Mouse (Mus musculus) right cerebral cortex, postnatal 36 days (tissue): ENCODE measurements around the gene Otulinl.
A peak's percentile ranks its signal among the peaks of the same experiment; 100 is the strongest.
"Not testable (repeated sequence)": the region's sequence is repeated elsewhere in the genome, so short reads cannot be mapped to it uniquely, and the experiment has no call there.

Experiments used
- DNase-seq, 2 experiments: peaks; one replicate each; pipeline ENCODE4 v3.0.0; 2022; ENCODE audit warnings: low spot score in 2 of 2, mixed read lengths in 1 of 2

The Otulinl gene

GRCm38 (mm10) chr15:27681419-27682187 lies at the start of gene Otulinl:
TSS of gene Otulinl (minus strand) at chr15:27681579.
- DNase-seq, result peak; percentile 94

DNA sequence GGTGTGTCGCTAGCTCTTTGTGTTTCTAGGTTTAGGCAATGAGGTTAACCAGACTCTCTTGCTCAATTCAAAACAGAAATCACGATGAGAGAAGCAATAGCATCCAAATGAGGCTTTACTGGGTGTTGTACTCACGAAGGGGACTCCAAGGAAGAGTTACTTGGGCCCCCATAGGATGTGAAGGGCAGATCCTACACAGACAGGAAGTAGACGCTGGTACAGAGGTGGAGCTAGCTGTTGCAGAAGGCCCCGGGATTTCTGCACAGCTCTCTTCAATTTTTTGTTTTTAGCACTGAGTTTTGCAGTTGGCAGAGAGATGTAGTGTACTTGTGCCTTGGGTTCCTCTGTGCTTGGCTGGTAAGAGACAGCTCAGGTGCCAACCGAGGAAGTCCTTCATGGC lies 44.8 kb upstream of the Otulinl start:
- DNase-seq, result no peak

DNA sequence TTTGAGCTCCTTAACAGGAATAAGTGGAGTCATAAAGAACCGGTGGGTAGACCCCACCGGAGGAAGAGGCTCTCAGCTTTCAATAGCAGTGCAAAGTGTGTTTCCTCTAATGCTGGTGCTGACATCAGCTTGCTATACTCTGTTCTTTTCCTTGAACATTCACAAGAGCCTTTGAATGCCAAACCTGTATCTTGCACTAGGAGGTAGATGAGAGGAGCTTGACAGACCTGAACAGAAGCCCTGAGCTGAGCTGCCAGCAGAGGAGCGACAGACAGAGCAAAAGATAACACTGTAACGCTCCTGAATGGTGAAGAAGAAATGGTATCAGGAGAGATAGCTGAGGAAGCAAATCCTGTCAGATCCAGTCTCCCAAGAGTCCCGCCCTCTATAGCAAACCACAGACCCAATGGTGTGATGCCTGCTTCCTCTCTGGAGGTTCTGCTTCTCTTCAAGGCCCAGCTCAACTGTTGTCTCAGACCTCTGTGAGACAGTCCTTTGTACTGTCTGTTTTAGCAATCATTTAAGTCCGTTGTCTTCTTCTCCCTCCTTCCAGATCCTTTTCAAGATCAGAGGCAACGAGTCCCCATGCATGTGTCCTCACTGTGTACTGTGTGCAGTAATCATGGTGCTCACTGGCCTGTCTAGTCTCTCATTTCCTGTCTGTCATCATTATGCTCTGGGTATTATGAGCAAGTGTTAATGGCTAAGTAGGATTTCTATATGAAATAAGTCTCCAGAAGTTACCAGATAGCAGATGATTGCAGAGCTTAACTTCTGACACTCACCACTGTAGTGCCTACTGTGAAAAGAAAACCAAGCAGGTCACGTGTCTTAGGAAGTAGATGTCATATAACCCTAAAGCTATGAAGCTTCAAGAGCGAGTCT lies 43.7 kb upstream of the Otulinl start:
- no peak for DNase-seq

DNA sequence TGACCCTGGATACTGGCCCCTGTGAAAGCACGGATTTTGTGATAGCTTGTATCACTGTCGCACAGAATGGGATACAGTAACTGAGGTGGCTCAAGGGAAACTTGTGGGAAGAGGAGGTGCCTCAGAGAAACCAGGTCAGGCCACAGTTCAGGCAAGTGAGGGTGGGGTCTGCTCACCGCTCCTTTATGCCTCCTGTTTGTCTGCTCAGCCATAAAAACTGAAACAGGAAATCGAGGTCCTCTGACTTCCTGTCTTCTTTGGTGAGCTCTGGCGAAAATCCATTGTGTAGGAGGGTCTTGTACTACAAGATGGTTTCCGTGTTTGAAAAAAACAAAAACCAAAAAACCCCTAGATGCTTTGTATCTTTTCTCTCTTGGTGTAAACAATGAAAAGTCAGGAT lies 42.9 kb upstream of the Otulinl start:
- DNase-seq, result no peak

DNA sequence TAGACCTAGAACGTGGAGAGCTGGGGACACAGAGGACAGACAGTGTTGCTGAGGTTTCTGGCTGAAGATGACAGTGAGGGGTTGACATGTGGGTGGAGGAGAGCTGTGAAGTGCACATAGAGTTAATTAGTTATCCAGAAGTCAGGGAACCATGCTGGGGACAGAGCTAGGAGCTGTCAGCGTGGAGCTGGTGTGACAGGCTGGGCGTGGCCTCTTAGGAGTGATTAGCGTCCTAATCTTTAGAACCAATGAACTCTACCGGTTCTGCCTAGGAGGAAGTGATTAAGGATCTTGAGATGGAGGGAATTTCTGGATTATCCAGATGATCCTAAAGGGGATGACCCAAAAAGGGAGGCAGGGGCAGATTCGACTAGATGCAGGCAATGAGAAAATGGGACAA lies 42.4 kb upstream of the Otulinl start:
- no peak for DNase-seq

- DNase-seq, result not testable (repeated sequence)
These were observed 38.9 kb upstream of the Otulinl start for GRCm38 (mm10) chr15:27720297-27720696.

DNA sequence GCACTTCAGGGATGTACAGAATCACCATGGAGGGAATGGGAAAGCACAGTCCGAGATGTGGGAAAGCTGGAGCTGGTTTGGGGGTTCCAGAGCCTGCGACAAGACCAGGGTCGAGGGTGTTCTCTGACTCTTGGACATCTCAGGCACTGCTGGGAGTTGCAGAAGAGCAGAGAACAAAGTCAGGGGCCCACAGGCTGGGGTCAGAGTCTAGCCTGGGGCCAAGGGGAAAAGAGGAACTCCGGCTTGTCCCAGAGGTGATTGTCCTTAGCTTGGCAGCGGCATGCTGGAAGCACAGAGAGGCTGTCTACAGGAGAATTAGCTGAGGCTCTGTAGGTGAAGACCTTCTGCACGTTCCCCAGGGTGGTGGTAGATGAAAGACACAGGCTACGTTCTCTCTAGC lies 37.3 kb upstream of the Otulinl start:
- no peak for DNase-seq

- DNase-seq, result no peak
These were observed 34.0 kb upstream of the Otulinl start for GRCm38 (mm10) chr15:27715331-27715730.

GRCm38 (mm10) chr15:27710698-27711097 lies 29.3 kb upstream of the Otulinl start:
- DNase-seq, result no peak

GRCm38 (mm10) chr15:27708968-27709612 lies 27.7 kb upstream of the Otulinl start:
- DNase-seq, result no peak

GRCm38 (mm10) chr15:27708499-27708898 lies 27.1 kb upstream of the Otulinl start:
- DNase-seq, result no peak

DNA sequence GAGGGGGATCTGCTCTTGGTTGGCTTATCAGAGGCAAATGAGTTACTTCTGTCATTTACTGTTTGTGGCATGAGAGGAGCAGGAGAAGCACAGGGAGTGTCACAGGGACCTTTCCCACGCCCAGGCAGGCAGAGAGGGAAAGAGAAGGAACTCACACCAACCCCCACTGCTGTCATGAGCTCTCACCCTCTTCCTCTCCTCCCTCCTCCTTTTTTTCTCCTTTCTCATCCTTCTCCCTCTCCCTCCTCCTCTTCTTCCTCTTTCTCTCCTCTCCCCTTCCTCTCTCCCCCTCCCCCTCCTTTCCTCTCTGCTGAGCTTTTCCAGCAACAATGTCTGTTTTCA lies 21.6 kb upstream of the Otulinl start:
- no peak for DNase-seq

- peak; percentile 41 to 52 for DNase-seq
These were observed 20.9 kb upstream of the Otulinl start for GRCm38 (mm10) chr15:27702031-27702971.

- no peak for DNase-seq
These were observed 16.3 kb upstream of the Otulinl start for GRCm38 (mm10) chr15:27697632-27698031.

- DNase-seq, result no peak
These were observed 11.9 kb upstream of the Otulinl start for GRCm38 (mm10) chr15:27693235-27693634.

DNA sequence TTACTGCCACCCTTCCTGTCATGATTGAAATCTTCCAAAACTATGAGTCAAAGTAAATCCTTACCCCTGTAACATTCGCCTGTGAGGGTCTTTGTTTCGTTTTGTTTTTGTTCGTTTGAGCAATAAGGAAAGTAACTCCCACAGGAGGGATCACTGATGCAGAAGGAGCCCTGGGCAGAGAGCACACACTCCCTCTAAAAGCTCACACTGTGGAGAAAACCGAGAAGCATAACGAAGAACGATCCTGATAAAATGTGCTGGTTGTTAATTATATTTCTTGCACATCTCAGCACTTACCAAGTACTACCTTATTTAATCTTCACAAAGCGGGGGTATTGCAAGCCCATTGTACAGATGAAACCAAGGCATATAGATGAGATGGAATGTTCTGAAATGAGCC lies 10.8 kb upstream of the Otulinl start:
- DNase-seq, result no peak

DNA sequence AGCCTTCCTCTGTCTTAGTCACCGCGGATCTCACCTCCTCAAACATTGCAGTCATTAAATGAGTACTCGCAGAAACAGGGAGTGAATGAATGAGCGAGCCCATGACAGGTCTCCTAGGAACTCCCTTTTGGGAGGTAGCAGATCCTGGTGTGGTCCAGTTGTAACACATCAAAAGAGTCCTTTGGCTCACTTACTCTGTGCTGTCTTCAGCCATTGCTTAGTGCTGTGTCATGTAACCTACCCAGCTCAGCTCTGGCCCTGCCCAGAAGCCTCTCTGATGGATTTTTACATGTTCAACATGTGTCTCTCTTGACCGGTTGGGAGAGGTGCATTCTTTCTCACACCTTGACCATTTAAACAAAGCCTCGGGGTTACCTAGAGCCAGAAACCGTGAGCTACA lies 9.8 kb upstream of the Otulinl start:
- DNase-seq, result no peak

GRCm38 (mm10) chr15:27688041-27688651 lies 6.8 kb upstream of the Otulinl start:
- DNase-seq, result no peak

DNA sequence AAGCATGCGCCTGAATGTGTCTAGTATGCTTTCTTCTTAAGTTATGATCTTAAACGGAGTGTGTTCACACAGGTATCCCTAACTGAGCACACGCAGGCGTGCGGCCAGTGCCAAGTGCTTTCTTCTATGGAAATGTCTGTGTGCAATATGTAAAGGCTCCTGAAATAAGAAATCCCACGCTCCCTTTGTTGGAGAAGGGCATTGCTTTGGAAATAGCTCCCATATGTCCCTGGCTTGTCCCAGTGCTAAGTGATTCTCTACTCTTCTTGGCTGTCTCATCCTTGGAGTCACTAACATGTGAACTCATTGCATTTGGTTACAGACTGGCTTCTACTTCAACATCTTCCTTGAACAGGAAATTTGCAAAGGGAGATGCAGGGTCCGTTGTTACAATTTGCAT lies 3.4 kb upstream of the Otulinl start:
- DNase-seq, result peak in 1 of 2 experiments; percentile 55

GRCm38 (mm10) chr15:27683206-27683605 lies 1.8 kb upstream of the Otulinl start:
- DNase-seq, result no peak

- no peak for DNase-seq
These were observed 1.2 kb upstream of the Otulinl start for GRCm38 (mm10) chr15:27682619-27683018.
